ENCODE assay signal across 15 mouse cellular contexts in the genomic region with DNA sequence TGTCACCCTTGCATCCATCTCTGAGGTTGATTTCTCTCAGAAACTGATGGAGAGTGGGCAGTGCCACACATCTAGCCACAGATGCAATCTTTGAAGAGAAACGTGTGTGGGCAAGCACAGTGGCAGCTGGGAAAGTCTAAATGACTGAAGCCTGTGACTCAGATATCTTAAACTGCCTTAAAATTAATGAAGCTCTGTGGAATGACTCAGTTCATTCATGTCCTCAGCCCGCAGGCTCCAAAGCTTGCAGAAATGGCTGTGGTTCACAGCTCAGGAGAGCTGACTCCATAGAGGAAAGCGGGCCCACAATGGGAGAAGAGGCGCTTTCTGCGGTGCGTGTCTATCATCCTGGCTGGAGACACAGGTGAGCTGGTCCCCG. TPM values are rescaled to one million over a fixed set of nuclear protein-coding genes. Genes with fewer than 3 reads are reported as not detected.
DNase-seq lines count a peak whose midpoint lies in the region; ATAC-seq and TF ChIP-seq lines count a peak whose summit lies in the region.
"Had no signal": no experiment of that assay in that cellular context is flagged by ENCODE, and none has a peak within 500 bp of the region (broad histone marks: within the 10 kb centered on the region; RNA-seq: fewer than 3 reads in every experiment).

No protein-coding gene starts in this region.

- intact Hi-C loops in left cerebral cortex, postnatal 10 days (cut with DNase I): no loop called here

- TF ChIP-seq POLR2A in myocyte (IDR thresholded peaks at IDR 0.05; ENCODE audit: insufficient read length, low read depth): no peak

- peak; percentile 97 for ATAC-seq in frontal cortex, adult (ENCODE audit: low TSS enrichment)
- ATAC-seq: intestine, embryonic 15.5 days had no signal

- H3K4me3 ChIP-seq in myocyte: no peak overlapping the region
- H3K4me3 ChIP-seq: erythroblast, embryonic 14.5 days; intestine, embryonic 15.5 days; liver, embryonic 13.5 days had no signal

- peak overlapping the region; percentile 45 for H3K4me2 ChIP-seq in myocyte (ENCODE audit: low read depth)
- H3K4me2 ChIP-seq: intestine, embryonic 15.5 days; liver, embryonic 13.5 days had no signal

- no peak overlapping the region for H3ac ChIP-seq in myocyte (ENCODE audit: control insufficient read depth, insufficient read length)

- H3K36me3 ChIP-seq in myocyte (ENCODE audit: control insufficient read depth, insufficient read depth): no peaks in the 10 kb centered on the region
- H3K36me3 ChIP-seq: intestine, embryonic 15.5 days; liver, embryonic 13.5 days had no signal

- no peaks in the 10 kb centered on the region for H3K27me3 ChIP-seq in myocyte (ENCODE audit: control insufficient read depth, insufficient read depth, insufficient read length)
- H3K27me3 ChIP-seq: intestine, embryonic 15.5 days; liver, embryonic 13.5 days had no signal

- DNase-seq in frontal cortex, postnatal 10 days (ENCODE audit: low spot score in 2 of 2): no peak
- DNase-seq in left cerebral cortex, adult 8-10 months (ENCODE audit: low spot score in 2 of 2): peak; percentile 39 to 83
- DNase-seq in left cerebral cortex, postnatal 10 days (ENCODE audit: extremely low spot score in 1 of 2, low spot score in 2 of 2): no peak
- DNase-seq in brain, adult 2 months (ENCODE audit: low read depth, low spot score): peak; percentile 88
- no peak for DNase-seq in retina, postnatal 1 day
- DNase-seq in gastrocnemius, adult 8-10 months (ENCODE audit: low spot score in 2 of 2): no peak
- DNase-seq: adrenal gland, postnatal 14 days; cerebellum, adult 9-11 months; forebrain, postnatal 0 days; liver, embryonic 13.5 days; midbrain, embryonic 14.5 days had no signal

- no peaks in the 10 kb centered on the region for H3K79me2 ChIP-seq in myocyte (ENCODE audit: control insufficient read depth, insufficient read depth)

TF ChIP-seq in myocyte, 11 proteins besides CTCF, POLR2A, EP300 and RAD21:
- TF ChIP-seq REST (IDR thresholded peaks at IDR 0.05; ENCODE audit: insufficient read depth, insufficient read length) (no peak), USF1 (IDR thresholded peaks at IDR 0.05; ENCODE audit: low read depth) (no peak), SRF (IDR thresholded peaks at IDR 0.05; ENCODE audit: control insufficient read depth, insufficient read length, low read depth) (no peak), MYOG (IDR thresholded peaks at IDR 0.05; ENCODE audit: control insufficient read depth in 1 of 3, insufficient read depth in 1 of 3, insufficient read length in 2 of 3, low read depth in 2 of 3) (peak in 1 of 3 experiments; percentile 12), E2F4 (IDR thresholded peaks at IDR 0.05; ENCODE audit: insufficient read depth) (no peak), CEBPB (IDR thresholded peaks at IDR 0.05; ENCODE audit: insufficient read depth, poor library complexity, severe bottlenecking) (no peak), TCF12 (IDR thresholded peaks at IDR 0.05; ENCODE audit: insufficient read depth, poor library complexity, severe bottlenecking) (no peak), MYOD1 (IDR thresholded peaks at IDR 0.05; ENCODE audit: control insufficient read depth in 1 of 3, insufficient read length in 2 of 3, low read depth in 2 of 3) (peak in 2 of 3 experiments; percentile 67 to 69)

RNA-seq across cellular contexts. Expression of gene Trib2, which starts 15.9 kb away (rescaled TPM):
- total RNA-seq in left cerebral cortex, adult 8-10 months (2022): 10 to 100 TPM; 28.2 to 36.8 (median 30.9) TPM
- 10 to 100 TPM; 73.8 to 79.8 TPM for total RNA-seq in left cerebral cortex, postnatal 10 days (2021)
- polyA plus RNA-seq in myocyte (2012; fragmentation: generic; extraction: Trizol): 0.96 TPM
- total RNA-seq in gastrocnemius, adult 8-10 months (2022): 10 to 100 TPM; 12.2 to 17.7 (median 15.8) TPM
- polyA plus RNA-seq: erythroblast, embryonic 14.5 days had no signal

Comparison
In these comparisons a context has a peak if more than half of its experiments do, and no peak if none do; other contexts are left out.
1. DNase-seq: peak in left cerebral cortex, adult 8-10 months (2 of 2) and brain, adult 2 months (single experiment); none in frontal cortex, postnatal 10 days (0 of 2), left cerebral cortex, postnatal 10 days (0 of 2), retina, postnatal 1 day (single experiment) and gastrocnemius, adult 8-10 months (0 of 2).